Mouse (Mus musculus): ENCODE data around the gene Rsg1. TPM values are rescaled to one million over a fixed set of nuclear protein-coding genes. Genes with fewer than 3 reads are reported as not detected.

Gene Rsg1
- polyA plus RNA-seq, 1 experiment from 2014 or later: 6.8 TPM

DNA sequence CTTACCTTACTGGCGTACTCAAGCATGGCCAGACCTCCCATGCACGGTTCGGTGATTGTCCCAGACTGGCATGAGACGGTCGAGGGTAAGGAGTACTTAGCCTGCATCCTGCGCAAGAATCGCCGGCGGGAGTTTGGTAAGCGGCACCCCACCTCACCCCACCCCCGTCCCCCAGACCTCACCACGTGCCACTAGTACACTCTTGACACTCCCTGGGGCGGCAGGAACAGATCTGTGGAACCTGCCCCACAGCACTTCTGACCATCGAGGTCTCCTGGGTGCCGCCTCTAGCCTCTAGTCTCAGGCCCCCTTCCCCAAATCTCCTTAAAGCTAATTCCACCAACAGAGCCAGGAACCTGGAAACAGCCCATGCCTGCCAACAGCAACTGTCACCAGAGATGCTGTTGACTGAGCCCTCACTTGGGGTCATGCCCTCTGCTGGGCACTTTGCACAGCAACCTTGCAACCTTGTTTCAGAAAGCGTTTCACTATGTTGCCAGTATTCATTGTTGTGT is 638 bp downstream of the Rsg1 start:
- DNase-seq (ENCODE audit: low spot score) (peak; percentile 63), ATAC-seq (replicated peaks; ENCODE audit: insufficient number of reproducible peaks, low FRiP score, low TSS enrichment, low read depth) (peak; percentile 60; the same call in 1 of the 2 replicates)
- H3K4me1 ChIP-seq (ENCODE audit: control insufficient read depth, insufficient read depth, low read length): no peaks in the 10 kb centered on the region
- no peaks in the 10 kb centered on the region for H3K36me3 ChIP-seq (replicated peaks; ENCODE audit: control insufficient read depth, insufficient read depth, low read depth, low read length)
- peak overlapping the region; percentile 51 for H3K4me3 ChIP-seq (ENCODE audit: low read depth, low read length)
- WGBS: 2% methylated on average over 16 of the region's 16 CpGs
- no peaks in the 10 kb centered on the region for H3K9me3 ChIP-seq (replicated peaks; ENCODE audit: control insufficient read depth, low read length)
- H3K27me3 ChIP-seq (ENCODE audit: control insufficient read depth, insufficient read depth, low read length): no peaks in the 10 kb centered on the region
- peak overlapping the region; percentile 84 for H3K4me2 ChIP-seq (ENCODE audit: low read depth, low read length)
- H3K9ac ChIP-seq (replicated peaks; ENCODE audit: low read length): peak overlapping the region; percentile 70
- no peak overlapping the region for H3K27ac ChIP-seq (replicated peaks; ENCODE audit: low read depth, low read length)

DNA sequence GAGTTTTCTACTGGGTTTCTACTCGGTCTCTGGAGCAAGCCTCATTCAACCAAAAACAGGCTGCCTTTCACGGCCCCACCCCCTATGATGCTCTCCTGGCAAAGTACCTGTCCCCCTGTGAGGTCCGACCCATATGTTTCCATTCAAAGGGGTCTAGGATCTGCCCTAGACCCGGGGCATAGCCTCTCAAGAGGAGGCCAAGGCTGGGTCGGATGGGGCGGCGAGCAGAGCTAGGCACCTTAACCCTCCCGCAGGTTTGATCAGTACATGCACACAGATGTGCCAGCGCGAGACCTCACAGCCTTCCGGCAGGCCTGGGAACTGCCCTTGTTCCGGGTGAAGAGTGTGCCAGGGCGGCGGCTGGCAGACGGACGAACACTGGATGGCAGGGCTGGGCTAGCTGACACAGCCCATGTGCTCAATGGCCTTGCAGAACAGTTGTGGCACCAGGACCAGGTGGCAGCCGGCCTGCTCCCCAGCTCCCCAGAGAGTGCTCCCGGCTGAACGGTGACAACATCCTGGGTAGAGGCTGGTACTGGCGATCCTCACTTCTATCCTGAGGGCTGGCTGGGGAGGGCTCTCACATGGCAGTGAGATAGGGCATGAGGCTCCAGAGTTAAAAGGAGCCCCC is 5.9 kb downstream of the Rsg1 start:
- H3K27ac ChIP-seq (replicated peaks; ENCODE audit: low read depth, low read length): no peak overlapping the region
- H3K4me1 ChIP-seq (ENCODE audit: control insufficient read depth, insufficient read depth, low read length): no peaks in the 10 kb centered on the region
- DNase-seq (ENCODE audit: low spot score): no peak
- ATAC-seq (replicated peaks; ENCODE audit: insufficient number of reproducible peaks, low FRiP score, low TSS enrichment, low read depth): no peak
- WGBS: 92% methylated on average over 20 of the region's 20 CpGs
- no peaks in the 10 kb centered on the region for H3K36me3 ChIP-seq (replicated peaks; ENCODE audit: control insufficient read depth, insufficient read depth, low read depth, low read length)
- H3K27me3 ChIP-seq (ENCODE audit: control insufficient read depth, insufficient read depth, low read length): no peaks in the 10 kb centered on the region
- no peak overlapping the region for H3K4me3 ChIP-seq (ENCODE audit: low read depth, low read length)
- H3K9me3 ChIP-seq (replicated peaks; ENCODE audit: control insufficient read depth, low read length): no peaks in the 10 kb centered on the region
- no peak overlapping the region for H3K9ac ChIP-seq (replicated peaks; ENCODE audit: low read length)
- no peak overlapping the region for H3K4me2 ChIP-seq (ENCODE audit: low read depth, low read length)

GRCm38 (mm10) chr4:141221848-141222247 is 8.1 kb downstream of the Rsg1 start:
- no peak for DNase-seq (ENCODE audit: low spot score)
- Histone ChIP-seq H3K27me3 (ENCODE audit: control insufficient read depth, insufficient read depth, low read length) (no peaks in the 10 kb centered on the region), H3K4me2 (ENCODE audit: low read depth, low read length) (no peak overlapping the region)

DNA sequence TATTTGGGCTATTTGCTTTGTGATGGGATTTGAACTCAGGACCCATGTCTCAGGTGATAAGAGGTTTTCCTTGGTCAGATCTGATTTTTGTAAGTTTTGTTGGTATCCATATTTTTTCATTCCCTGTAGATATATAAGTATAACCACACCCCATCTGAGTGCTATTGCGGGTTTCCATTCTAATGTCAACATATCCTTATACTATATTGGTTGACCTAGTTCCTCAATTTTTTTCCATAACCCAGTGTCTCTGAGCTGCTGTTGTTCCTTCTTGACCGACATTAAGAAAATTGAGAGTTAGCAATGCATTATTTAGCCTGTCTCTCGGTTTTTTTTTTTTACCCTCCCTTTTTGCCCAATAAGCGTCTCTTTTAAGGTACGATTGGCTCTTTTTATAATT is 9.0 kb downstream of the Rsg1 start:
- H3K27me3 ChIP-seq (ENCODE audit: control insufficient read depth, insufficient read depth, low read length): no peaks in the 10 kb centered on the region
- H3K27ac ChIP-seq (replicated peaks; ENCODE audit: low read depth, low read length): no peak overlapping the region
- H3K4me2 ChIP-seq (ENCODE audit: low read depth, low read length): no peak overlapping the region
- no peak overlapping the region for H3K9ac ChIP-seq (replicated peaks; ENCODE audit: low read length)
- DNase-seq (ENCODE audit: low spot score) (no peak), ATAC-seq (replicated peaks; ENCODE audit: insufficient number of reproducible peaks, low FRiP score, low TSS enrichment, low read depth) (no peak)
- 89% methylated on average over 5 of the region's 5 CpGs for WGBS
- no peaks in the 10 kb centered on the region for H3K4me1 ChIP-seq (ENCODE audit: control insufficient read depth, insufficient read depth, low read length)
- H3K36me3 ChIP-seq (replicated peaks; ENCODE audit: control insufficient read depth, insufficient read depth, low read depth, low read length): no peaks in the 10 kb centered on the region
- H3K9me3 ChIP-seq (replicated peaks; ENCODE audit: control insufficient read depth, low read length): no peaks in the 10 kb centered on the region
- no peak overlapping the region for H3K4me3 ChIP-seq (ENCODE audit: low read depth, low read length)

More at GRCm38 (mm10) chr4:141221848-141222247, 8.1 kb downstream of the Rsg1 start:
- no peak for ATAC-seq (replicated peaks; ENCODE audit: insufficient number of reproducible peaks, low FRiP score, low TSS enrichment, low read depth)
- Histone ChIP-seq H3K9me3 (replicated peaks; ENCODE audit: control insufficient read depth, low read length) (no peaks in the 10 kb centered on the region), H3K36me3 (replicated peaks; ENCODE audit: control insufficient read depth, insufficient read depth, low read depth, low read length) (no peaks in the 10 kb centered on the region), H3K27ac (replicated peaks; ENCODE audit: low read depth, low read length) (no peak overlapping the region), H3K4me3 (ENCODE audit: low read depth, low read length) (no peak overlapping the region), H3K4me1 (ENCODE audit: control insufficient read depth, insufficient read depth, low read length) (no peaks in the 10 kb centered on the region), H3K9ac (replicated peaks; ENCODE audit: low read length) (no peak overlapping the region)
- WGBS: 70% methylated on average over 2 of the region's 2 CpGs

GRCm38 (mm10) chr4:141228687-141229086 is 14.9 kb downstream of the Rsg1 start:
- ATAC-seq (replicated peaks; ENCODE audit: insufficient number of reproducible peaks, low FRiP score, low TSS enrichment, low read depth): no peak
- Histone ChIP-seq H3K4me2 (ENCODE audit: low read depth, low read length) (no peak overlapping the region), H3K27ac (replicated peaks; ENCODE audit: low read depth, low read length) (no peak overlapping the region), H3K4me1 (ENCODE audit: control insufficient read depth, insufficient read depth, low read length) (no peaks in the 10 kb centered on the region), H3K27me3 (ENCODE audit: control insufficient read depth, insufficient read depth, low read length) (no peaks in the 10 kb centered on the region), H3K9me3 (replicated peaks; ENCODE audit: control insufficient read depth, low read length) (no peaks in the 10 kb centered on the region), H3K36me3 (replicated peaks; ENCODE audit: control insufficient read depth, insufficient read depth, low read depth, low read length) (no peaks in the 10 kb centered on the region), H3K9ac (replicated peaks; ENCODE audit: low read length) (no peak overlapping the region), H3K4me3 (ENCODE audit: low read depth, low read length) (no peak overlapping the region)
- 85% methylated on average over 7 of the region's 7 CpGs for WGBS
- DNase-seq (ENCODE audit: low spot score): no peak

DNA sequence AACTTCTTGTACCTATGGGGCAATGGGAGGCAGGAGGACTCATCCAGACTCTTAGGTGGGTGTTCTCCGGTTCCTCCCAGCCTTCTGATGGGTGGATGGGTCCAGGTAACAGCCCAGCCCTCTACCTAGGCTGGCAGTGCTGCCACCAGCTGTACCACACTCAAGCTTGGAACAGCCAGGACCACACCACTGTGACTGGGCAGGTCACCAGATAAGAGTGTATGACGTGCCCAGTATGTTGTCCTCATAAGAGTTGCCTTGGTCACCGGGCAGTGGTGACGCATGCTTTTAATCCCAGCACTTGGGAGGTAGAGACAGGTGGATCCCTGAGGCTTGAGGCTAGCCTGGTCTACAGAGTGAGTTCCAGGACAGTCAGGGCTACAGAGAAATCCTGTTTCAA is 19.4 kb downstream of the Rsg1 start:
- Histone ChIP-seq H3K4me3 (ENCODE audit: low read depth, low read length) (no peak overlapping the region), H3K4me1 (ENCODE audit: control insufficient read depth, insufficient read depth, low read length) (no peaks in the 10 kb centered on the region), H3K27ac (replicated peaks; ENCODE audit: low read depth, low read length) (no peak overlapping the region), H3K27me3 (ENCODE audit: control insufficient read depth, insufficient read depth, low read length) (no peaks in the 10 kb centered on the region), H3K9me3 (replicated peaks; ENCODE audit: control insufficient read depth, low read length) (no peaks in the 10 kb centered on the region), H3K9ac (replicated peaks; ENCODE audit: low read length) (no peak overlapping the region), H3K4me2 (ENCODE audit: low read depth, low read length) (no peak overlapping the region), H3K36me3 (replicated peaks; ENCODE audit: control insufficient read depth, insufficient read depth, low read depth, low read length) (no peaks in the 10 kb centered on the region)
- DNase-seq (ENCODE audit: low spot score): no peak
- 88% methylated on average over 4 of the region's 4 CpGs for WGBS
- ATAC-seq (replicated peaks; ENCODE audit: insufficient number of reproducible peaks, low FRiP score, low TSS enrichment, low read depth): no peak

DNA sequence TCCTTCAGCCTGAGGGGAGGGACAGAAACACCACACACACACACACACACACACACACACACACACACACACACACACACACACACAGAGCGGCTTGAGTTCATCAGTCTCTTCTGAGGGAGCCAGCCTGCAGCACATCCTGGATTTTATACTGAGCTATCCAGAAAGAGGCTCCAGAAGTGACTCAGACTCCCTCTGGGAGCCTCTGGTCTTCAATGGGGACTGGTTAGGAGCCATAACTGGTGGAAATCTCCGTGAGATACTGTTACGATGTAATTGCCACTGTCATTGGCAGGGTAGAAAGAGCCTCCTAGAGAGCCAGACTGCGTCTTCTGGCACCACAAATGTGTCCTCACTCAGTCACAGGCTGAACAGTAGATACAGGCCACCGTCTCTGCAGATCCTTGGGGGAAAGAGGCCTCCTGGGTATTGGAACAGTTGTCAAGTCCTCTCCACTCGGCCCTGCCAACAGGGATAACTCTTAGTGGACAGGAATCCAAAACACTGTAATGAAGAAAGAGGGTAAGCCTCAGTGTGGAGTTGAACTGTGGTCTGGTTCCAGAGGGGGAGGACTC is 21.9 kb downstream of the Rsg1 start:
- no peak overlapping the region for H3K4me2 ChIP-seq (ENCODE audit: low read depth, low read length)
- H3K27ac ChIP-seq (replicated peaks; ENCODE audit: low read depth, low read length): no peak overlapping the region
- 73% methylated on average over 6 of the region's 6 CpGs for WGBS
- no peaks in the 10 kb centered on the region for H3K36me3 ChIP-seq (replicated peaks; ENCODE audit: control insufficient read depth, insufficient read depth, low read depth, low read length)
- no peak overlapping the region for H3K9ac ChIP-seq (replicated peaks; ENCODE audit: low read length)
- H3K4me3 ChIP-seq (ENCODE audit: low read depth, low read length): no peak overlapping the region
- peaks cover 18% of the 10 kb centered on the region for H3K27me3 ChIP-seq (ENCODE audit: control insufficient read depth, insufficient read depth, low read length)
- H3K9me3 ChIP-seq (replicated peaks; ENCODE audit: control insufficient read depth, low read length): no peaks in the 10 kb centered on the region
- ATAC-seq (replicated peaks; ENCODE audit: insufficient number of reproducible peaks, low FRiP score, low TSS enrichment, low read depth) (no peak), DNase-seq (ENCODE audit: low spot score) (no peak)
- H3K4me1 ChIP-seq (ENCODE audit: control insufficient read depth, insufficient read depth, low read length): peaks cover 3% of the 10 kb centered on the region; the same call in 1 of the 2 replicates

DNA sequence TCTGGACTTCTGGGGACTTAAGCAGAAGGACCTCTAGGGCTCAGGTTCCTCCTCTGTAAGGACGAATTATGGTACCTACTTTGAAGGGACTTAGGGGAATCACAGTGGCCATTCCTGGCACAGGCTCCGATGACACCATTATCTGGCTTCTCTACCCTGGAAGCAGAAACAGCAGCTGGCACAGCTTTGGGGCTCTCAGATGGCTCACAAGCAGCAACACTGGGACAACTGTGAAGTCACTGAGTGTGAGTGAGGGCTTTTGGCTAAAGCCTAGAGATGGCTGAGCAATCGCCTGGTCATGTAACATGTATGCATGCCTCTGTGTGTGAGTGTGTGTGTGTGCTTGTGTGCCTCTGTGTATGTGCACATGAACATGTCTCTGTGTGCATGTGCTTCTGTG is 23.1 kb downstream of the Rsg1 start:
- Histone ChIP-seq H3K27ac (replicated peaks; ENCODE audit: low read depth, low read length) (no peak overlapping the region), H3K4me1 (ENCODE audit: control insufficient read depth, insufficient read depth, low read length) (peaks cover 3% of the 10 kb centered on the region; the same call in 1 of the 2 replicates), H3K27me3 (ENCODE audit: control insufficient read depth, insufficient read depth, low read length) (peaks cover 30% of the 10 kb centered on the region), H3K36me3 (replicated peaks; ENCODE audit: control insufficient read depth, insufficient read depth, low read depth, low read length) (no peaks in the 10 kb centered on the region), H3K4me2 (ENCODE audit: low read depth, low read length) (no peak overlapping the region), H3K4me3 (ENCODE audit: low read depth, low read length) (no peak overlapping the region), H3K9me3 (replicated peaks; ENCODE audit: control insufficient read depth, low read length) (no peaks in the 10 kb centered on the region), H3K9ac (replicated peaks; ENCODE audit: low read length) (no peak overlapping the region)
- WGBS: 71% methylated on average over 3 of the region's 3 CpGs
- DNase-seq (ENCODE audit: low spot score) (no peak), ATAC-seq (replicated peaks; ENCODE audit: insufficient number of reproducible peaks, low FRiP score, low TSS enrichment, low read depth) (no peak)

All from embryonic facial prominence, embryonic 11.5 days (tissue).